Mouse (Mus musculus): Measurements from ENCODE around the gene Art3. TPM values are rescaled to one million over a fixed set of nuclear protein-coding genes. Genes with fewer than 3 reads are reported as not detected.

The Art3 gene
- polyA plus RNA-seq, 1 experiment from 2014 or later: 6.8 TPM

DNA sequence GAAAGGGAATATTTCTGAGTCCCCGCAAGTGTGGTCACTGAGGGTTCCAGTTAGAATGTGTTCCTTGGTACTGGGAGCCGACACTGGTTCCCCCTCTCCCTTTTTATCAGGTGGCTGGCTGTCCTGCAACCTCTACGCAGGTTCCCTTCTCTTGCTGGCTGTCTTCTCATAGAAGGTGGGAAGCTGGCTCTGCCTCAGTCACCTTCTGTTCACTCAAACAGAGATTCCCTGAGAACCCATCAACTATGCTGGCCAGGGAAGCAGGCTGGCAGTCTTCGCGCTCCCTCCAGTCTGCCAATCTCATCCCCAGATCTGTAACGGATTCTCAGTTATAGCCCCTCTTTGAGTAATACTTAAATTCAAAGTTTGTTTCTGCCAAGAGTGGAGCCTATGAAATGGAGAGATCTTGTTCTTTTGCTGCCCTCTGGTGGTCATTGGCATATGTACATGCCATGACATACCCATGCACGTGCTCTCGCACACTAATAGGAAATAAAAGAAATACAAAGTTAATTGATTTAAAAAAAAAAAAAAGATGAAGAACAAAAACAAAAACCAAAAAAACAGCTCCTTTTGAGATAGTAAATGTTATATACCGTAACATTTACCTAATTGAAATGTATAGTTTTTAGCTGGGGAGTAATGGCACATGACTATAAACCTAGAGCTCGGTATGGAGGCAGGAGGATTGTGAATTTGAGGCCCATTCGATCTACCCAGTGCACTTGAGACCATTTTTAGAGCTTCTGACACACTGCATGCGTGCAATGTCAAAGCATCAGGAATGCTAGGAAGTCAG lies 50.1 kb downstream of the Art3 start:
- ATAC-seq (ENCODE audit: insufficient read depth, low FRiP score, low TSS enrichment) (peak; percentile 80; the same call in 1 of the 2 replicates), DNase-seq (ENCODE audit: low spot score) (peak; percentile 73)
- Histone ChIP-seq H3K4me3 (ENCODE audit: low read depth, low read length) (no peak overlapping the region), H3K9ac (ENCODE audit: low read length) (no peak overlapping the region), H3K27me3 (ENCODE audit: control insufficient read depth, insufficient read depth, low read length) (no peaks in the 10 kb centered on the region), H3K9me3 (ENCODE audit: control insufficient read depth, low read length) (no peaks in the 10 kb centered on the region), H3K4me2 (ENCODE audit: low read depth) (no peak overlapping the region), H3K4me1 (ENCODE audit: control insufficient read depth, insufficient read depth, low read length) (no peaks in the 10 kb centered on the region), H3K36me3 (ENCODE audit: control insufficient read depth, insufficient read depth, low read length) (no peaks in the 10 kb centered on the region), H3K27ac (ENCODE audit: low read depth, low read length) (no peak overlapping the region)
- WGBS: 37% methylated on average over 12 of the region's 12 CpGs

GRCm38 (mm10) chr5:92382349-92382679 lies 50.7 kb downstream of the Art3 start:
- 61% methylated on average over 9 of the region's 9 CpGs for WGBS
- Histone ChIP-seq H3K9ac (ENCODE audit: low read length) (no peak overlapping the region), H3K4me3 (ENCODE audit: low read depth, low read length) (no peak overlapping the region), H3K27me3 (ENCODE audit: control insufficient read depth, insufficient read depth, low read length) (no peaks in the 10 kb centered on the region), H3K36me3 (ENCODE audit: control insufficient read depth, insufficient read depth, low read length) (no peaks in the 10 kb centered on the region), H3K4me1 (ENCODE audit: control insufficient read depth, insufficient read depth, low read length) (no peaks in the 10 kb centered on the region), H3K9me3 (ENCODE audit: control insufficient read depth, low read length) (no peaks in the 10 kb centered on the region), H3K27ac (ENCODE audit: low read depth, low read length) (no peak overlapping the region), H3K4me2 (ENCODE audit: low read depth) (no peak overlapping the region)
- DNase-seq (ENCODE audit: low spot score) (no peak), ATAC-seq (ENCODE audit: insufficient read depth, low FRiP score, low TSS enrichment) (no peak)

DNA sequence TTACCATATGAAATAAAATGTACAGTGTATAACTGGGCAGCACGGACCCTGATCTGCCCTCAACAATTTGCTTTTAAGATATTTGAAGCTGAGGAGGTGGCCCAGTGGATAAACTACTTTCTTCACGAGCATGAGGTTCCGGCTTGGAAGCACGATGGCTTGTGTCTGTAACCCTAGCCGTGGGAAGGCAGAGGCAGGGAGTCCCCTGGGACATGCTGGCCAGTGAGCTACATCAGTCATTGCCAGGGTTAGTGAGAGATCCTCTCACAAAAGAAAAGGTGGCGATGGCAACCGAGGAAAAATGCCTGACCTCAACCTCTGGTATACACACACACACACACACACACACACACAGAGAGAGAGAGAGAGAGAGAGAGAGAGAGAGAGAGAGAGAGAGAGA lies 52.1 kb downstream of the Art3 start:
- H3K4me1 ChIP-seq (ENCODE audit: control insufficient read depth, insufficient read depth, low read length): no peaks in the 10 kb centered on the region
- no peak overlapping the region for H3K4me3 ChIP-seq (ENCODE audit: low read depth, low read length)
- WGBS: 43% methylated on average over 7 of the region's 7 CpGs
- no peaks in the 10 kb centered on the region for H3K36me3 ChIP-seq (ENCODE audit: control insufficient read depth, insufficient read depth, low read length)
- no peaks in the 10 kb centered on the region for H3K9me3 ChIP-seq (ENCODE audit: control insufficient read depth, low read length)
- no peak overlapping the region for H3K9ac ChIP-seq (ENCODE audit: low read length)
- no peaks in the 10 kb centered on the region for H3K27me3 ChIP-seq (ENCODE audit: control insufficient read depth, insufficient read depth, low read length)
- ATAC-seq (ENCODE audit: insufficient read depth, low FRiP score, low TSS enrichment) (no peak), DNase-seq (ENCODE audit: low spot score) (peak; percentile 58)
- no peak overlapping the region for H3K4me2 ChIP-seq (ENCODE audit: low read depth)
- H3K27ac ChIP-seq (ENCODE audit: low read depth, low read length): no peak overlapping the region

DNA sequence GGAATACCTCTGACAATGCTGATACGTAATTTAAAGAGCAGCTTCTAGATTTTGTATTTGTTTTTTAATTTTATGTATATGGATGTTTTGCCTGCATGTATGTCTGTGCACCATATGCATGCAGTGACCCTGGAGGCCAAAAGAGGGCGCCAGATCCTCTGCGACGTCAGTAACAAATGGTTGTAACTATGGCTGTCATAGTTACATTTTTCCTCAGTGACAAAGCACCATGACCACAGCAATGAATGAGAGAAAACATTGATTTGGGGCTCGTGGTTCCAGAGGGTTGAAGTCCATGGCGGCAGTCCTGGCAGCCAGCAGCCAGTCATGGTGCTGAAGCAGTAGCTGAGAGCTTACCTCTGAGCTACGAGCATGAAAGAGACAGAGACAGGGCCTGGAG lies 53.2 kb downstream of the Art3 start:
- Histone ChIP-seq H3K27ac (ENCODE audit: low read depth, low read length) (no peak overlapping the region), H3K4me1 (ENCODE audit: control insufficient read depth, insufficient read depth, low read length) (no peaks in the 10 kb centered on the region), H3K9me3 (ENCODE audit: control insufficient read depth, low read length) (no peaks in the 10 kb centered on the region), H3K4me2 (ENCODE audit: low read depth) (no peak overlapping the region), H3K27me3 (ENCODE audit: control insufficient read depth, insufficient read depth, low read length) (no peaks in the 10 kb centered on the region), H3K9ac (ENCODE audit: low read length) (no peak overlapping the region), H3K36me3 (ENCODE audit: control insufficient read depth, insufficient read depth, low read length) (no peaks in the 10 kb centered on the region), H3K4me3 (ENCODE audit: low read depth, low read length) (no peak overlapping the region)
- ATAC-seq (ENCODE audit: insufficient read depth, low FRiP score, low TSS enrichment) (no peak), DNase-seq (ENCODE audit: low spot score) (no peak)
- WGBS: 49% methylated on average over 7 of the region's 7 CpGs

DNA sequence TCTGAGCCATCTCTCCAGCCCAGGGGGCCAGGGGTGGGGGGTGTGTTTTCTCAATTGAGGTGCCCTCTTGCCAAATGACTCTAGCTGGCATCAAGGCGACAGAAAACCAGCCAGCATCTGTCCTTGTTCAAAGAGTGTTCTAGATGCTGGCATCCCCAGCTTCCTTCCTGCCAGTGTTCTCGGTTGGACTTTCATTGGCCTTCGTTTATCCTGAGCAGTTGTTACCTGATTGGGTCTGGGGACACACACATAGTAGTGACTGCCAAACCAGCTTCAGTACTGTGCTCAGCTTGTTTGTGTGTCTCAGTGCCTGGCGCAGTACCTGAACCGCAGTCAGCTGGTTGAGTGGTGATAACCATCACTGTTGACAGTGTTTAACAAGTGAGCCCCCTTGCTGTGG lies 54.5 kb downstream of the Art3 start:
- Histone ChIP-seq H3K4me3 (ENCODE audit: low read depth, low read length) (no peak overlapping the region), H3K4me1 (ENCODE audit: control insufficient read depth, insufficient read depth, low read length) (no peaks in the 10 kb centered on the region), H3K27me3 (ENCODE audit: control insufficient read depth, insufficient read depth, low read length) (0 out of 2 replicates have a peak, but pooled peaks cover 3% of the 10 kb centered on the region), H3K27ac (ENCODE audit: low read depth, low read length) (no peak overlapping the region), H3K9me3 (ENCODE audit: control insufficient read depth, low read length) (no peaks in the 10 kb centered on the region), H3K36me3 (ENCODE audit: control insufficient read depth, insufficient read depth, low read length) (no peaks in the 10 kb centered on the region), H3K9ac (ENCODE audit: low read length) (no peak overlapping the region), H3K4me2 (ENCODE audit: low read depth) (no peak overlapping the region)
- DNase-seq (ENCODE audit: low spot score): no peak
- 88% methylated on average over 5 of the region's 5 CpGs for WGBS
- ATAC-seq (ENCODE audit: insufficient read depth, low FRiP score, low TSS enrichment): no peak

DNA sequence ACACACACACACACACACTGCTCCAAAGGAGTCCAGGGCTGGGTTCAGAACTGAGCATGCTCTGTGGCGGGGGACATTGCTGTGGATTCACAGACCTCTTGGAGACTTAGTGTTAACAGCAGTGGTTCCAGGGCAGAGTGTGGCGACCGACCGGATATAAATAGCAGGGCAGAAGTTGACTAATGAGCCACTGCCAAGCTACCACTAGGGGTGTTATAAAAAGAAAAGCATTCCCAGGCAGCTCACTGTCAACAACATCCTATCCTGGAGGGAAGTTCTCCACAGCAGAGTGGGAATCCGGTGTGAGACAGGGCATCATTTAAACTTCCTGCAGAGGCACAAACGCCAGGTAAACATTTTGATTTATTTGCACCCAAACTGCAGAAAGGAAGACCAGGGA lies 55.0 kb downstream of the Art3 start:
- 65% methylated on average over 6 of the region's 6 CpGs for WGBS
- Histone ChIP-seq H3K4me1 (ENCODE audit: control insufficient read depth, insufficient read depth, low read length) (no peaks in the 10 kb centered on the region), H3K4me2 (ENCODE audit: low read depth) (no peak overlapping the region), H3K4me3 (ENCODE audit: low read depth, low read length) (no peak overlapping the region), H3K9me3 (ENCODE audit: control insufficient read depth, low read length) (no peaks in the 10 kb centered on the region), H3K9ac (ENCODE audit: low read length) (no peak overlapping the region), H3K27ac (ENCODE audit: low read depth, low read length) (no peak overlapping the region), H3K36me3 (ENCODE audit: control insufficient read depth, insufficient read depth, low read length) (no peaks in the 10 kb centered on the region), H3K27me3 (ENCODE audit: control insufficient read depth, insufficient read depth, low read length) (peaks cover 7% of the 10 kb centered on the region)
- ATAC-seq (ENCODE audit: insufficient read depth, low FRiP score, low TSS enrichment) (no peak), DNase-seq (ENCODE audit: low spot score) (no peak)

- Histone ChIP-seq H3K4me2 (ENCODE audit: low read depth) (no peak overlapping the region), H3K27ac (ENCODE audit: low read depth, low read length) (no peak overlapping the region), H3K27me3 (ENCODE audit: control insufficient read depth, insufficient read depth, low read length) (peaks cover 10% of the 10 kb centered on the region), H3K9me3 (ENCODE audit: control insufficient read depth, low read length) (no peaks in the 10 kb centered on the region), H3K36me3 (ENCODE audit: control insufficient read depth, insufficient read depth, low read length) (no peaks in the 10 kb centered on the region), H3K4me1 (ENCODE audit: control insufficient read depth, insufficient read depth, low read length) (no peaks in the 10 kb centered on the region), H3K9ac (ENCODE audit: low read length) (no peak overlapping the region), H3K4me3 (ENCODE audit: low read depth, low read length) (no peak overlapping the region)
- 84% methylated on average over 11 of the region's 11 CpGs for WGBS
- DNase-seq (ENCODE audit: low spot score) (no peak), ATAC-seq (ENCODE audit: insufficient read depth, low FRiP score, low TSS enrichment) (no peak)
Observed at GRCm38 (mm10) chr5:92387433-92387832, 55.8 kb downstream of the Art3 start.

GRCm38 (mm10) chr5:92389977-92390376 lies 58.4 kb downstream of the Art3 start:
- Histone ChIP-seq H3K9me3 (ENCODE audit: control insufficient read depth, low read length) (no peaks in the 10 kb centered on the region), H3K9ac (ENCODE audit: low read length) (no peak overlapping the region), H3K27ac (ENCODE audit: low read depth, low read length) (no peak overlapping the region), H3K4me3 (ENCODE audit: low read depth, low read length) (no peak overlapping the region), H3K27me3 (ENCODE audit: control insufficient read depth, insufficient read depth, low read length) (peaks cover 18% of the 10 kb centered on the region), H3K4me1 (ENCODE audit: control insufficient read depth, insufficient read depth, low read length) (no peaks in the 10 kb centered on the region), H3K4me2 (ENCODE audit: low read depth) (no peak overlapping the region), H3K36me3 (ENCODE audit: control insufficient read depth, insufficient read depth, low read length) (no peaks in the 10 kb centered on the region)
- ATAC-seq (ENCODE audit: insufficient read depth, low FRiP score, low TSS enrichment) (no peak), DNase-seq (ENCODE audit: low spot score) (no peak)
- WGBS: 62% methylated on average over 2 of the region's 2 CpGs

GRCm38 (mm10) chr5:92390615-92391014 lies 59.0 kb downstream of the Art3 start:
- no peaks in the 10 kb centered on the region for H3K9me3 ChIP-seq (ENCODE audit: control insufficient read depth, low read length)
- no peak for DNase-seq (ENCODE audit: low spot score)
- no peaks in the 10 kb centered on the region for H3K4me1 ChIP-seq (ENCODE audit: control insufficient read depth, insufficient read depth, low read length)
- no peak overlapping the region for H3K27ac ChIP-seq (ENCODE audit: low read depth, low read length)
- no peak overlapping the region for H3K9ac ChIP-seq (ENCODE audit: low read length)
- no peaks in the 10 kb centered on the region for H3K36me3 ChIP-seq (ENCODE audit: control insufficient read depth, insufficient read depth, low read length)
- WGBS: 82% methylated on average over 8 of the region's 8 CpGs
- H3K27me3 ChIP-seq (ENCODE audit: control insufficient read depth, insufficient read depth, low read length): peaks cover 18% of the 10 kb centered on the region
- no peak overlapping the region for H3K4me2 ChIP-seq (ENCODE audit: low read depth)
- no peak overlapping the region for H3K4me3 ChIP-seq (ENCODE audit: low read depth, low read length)
- ATAC-seq (ENCODE audit: insufficient read depth, low FRiP score, low TSS enrichment): no peak

All from neural tube, embryonic 11.5 days (tissue).